Mouse (Mus musculus): Measurements from ENCODE around the gene Dek.
A peak's percentile ranks its signal among the peaks of the same experiment; 100 is the strongest.

Dek gene

GRCm38 (mm10) chr13:47105711-47106579, at the start of gene Dek:
Gene Dek, minus strand, starts transcription at chr13:47106201.
- DNase-seq (ENCODE audit: low spot score in 2 of 2): peak; percentile 69 to 78

DNA sequence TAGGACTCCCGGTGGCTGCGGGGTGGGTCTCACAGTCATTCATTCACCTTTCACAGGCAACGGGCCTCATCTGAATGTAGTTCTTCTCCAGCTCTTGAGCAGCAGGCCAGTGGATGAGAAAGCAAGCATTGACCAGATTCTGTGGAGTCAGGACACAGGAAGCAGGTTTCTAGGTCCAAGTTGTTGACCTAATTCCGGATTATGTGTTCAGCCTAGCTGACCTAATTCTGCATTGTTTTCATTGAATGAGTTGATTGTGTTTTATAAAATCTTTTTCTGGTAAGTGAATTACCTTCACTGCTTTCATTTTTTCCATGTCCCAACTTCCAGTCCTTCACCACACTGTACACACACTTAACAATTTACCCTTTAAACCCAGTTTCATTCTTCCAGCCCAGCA, 48.9 kb upstream of the Dek start:
- DNase-seq (ENCODE audit: low spot score in 2 of 2): no peak

GRCm38 (mm10) chr13:47153206-47153605, 47.2 kb upstream of the Dek start:
- no peak for DNase-seq (ENCODE audit: low spot score in 2 of 2)

GRCm38 (mm10) chr13:47152390-47152789, 46.4 kb upstream of the Dek start:
- DNase-seq (ENCODE audit: low spot score in 2 of 2): no peak

DNA sequence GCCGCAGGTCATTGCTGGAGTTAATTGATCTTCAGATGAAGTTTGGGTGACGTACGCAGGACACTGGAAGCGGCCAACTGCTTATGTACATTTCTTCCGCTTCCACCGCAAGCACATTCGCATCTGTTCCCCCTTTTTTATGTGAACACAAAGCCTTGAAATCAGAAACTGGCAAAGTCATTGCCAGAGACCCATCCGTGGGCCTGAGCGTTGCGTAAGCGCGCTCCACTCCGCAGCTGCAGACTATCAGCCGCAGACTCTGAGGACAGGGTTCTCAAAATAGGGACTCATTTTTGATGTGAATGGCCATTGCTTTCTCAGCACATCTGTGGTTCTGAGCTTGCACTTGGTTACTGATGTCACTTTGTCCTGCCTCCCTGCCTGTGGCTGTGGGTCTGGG, 45.1 kb upstream of the Dek start:
- peak in 1 of 2 experiments; percentile 23 for DNase-seq (ENCODE audit: low spot score in 2 of 2)

DNA sequence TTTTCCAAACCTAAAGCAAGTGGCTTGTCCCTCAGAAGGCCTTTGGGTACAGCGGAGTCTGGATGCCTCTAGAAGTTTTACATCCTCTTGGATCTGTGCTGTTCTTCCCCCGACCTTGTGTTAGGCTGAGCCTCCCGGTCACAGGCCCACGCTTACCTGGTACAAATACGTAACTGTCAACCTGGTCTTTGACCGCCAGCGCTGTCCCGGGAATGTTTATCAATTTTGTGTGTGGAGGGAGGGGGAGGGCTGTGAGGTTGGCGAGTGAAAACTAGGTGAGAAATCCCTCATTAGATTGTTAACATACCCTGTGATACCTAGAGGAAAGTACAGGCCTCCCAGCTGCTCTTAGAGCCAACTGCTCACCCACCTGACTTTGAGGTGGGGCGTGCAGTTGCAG, 44.0 kb upstream of the Dek start:
- no peak for DNase-seq (ENCODE audit: low spot score in 2 of 2)

GRCm38 (mm10) chr13:47148573-47148972, 42.6 kb upstream of the Dek start:
- peak; percentile 74 to 86 for DNase-seq (ENCODE audit: low spot score in 2 of 2)

DNA sequence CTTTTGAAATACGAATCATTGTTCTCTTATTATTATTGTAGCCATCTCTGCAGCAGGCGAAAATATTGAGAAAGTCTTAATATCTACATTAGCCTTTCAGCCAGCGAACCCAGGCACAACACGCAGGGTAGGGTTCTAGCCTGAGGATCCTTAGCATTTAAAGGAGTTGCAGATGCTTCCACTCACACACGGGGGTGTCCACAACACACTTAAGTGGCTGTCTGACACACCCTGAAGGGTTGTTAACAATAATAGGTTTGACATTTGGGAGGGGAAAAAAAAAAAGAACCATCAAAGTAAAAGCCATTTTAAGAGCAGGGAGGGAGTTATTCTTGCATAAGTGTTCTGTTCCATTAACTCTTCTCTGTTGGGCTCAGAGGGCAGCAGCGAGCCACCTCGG, 40.4 kb upstream of the Dek start:
- no peak for DNase-seq (ENCODE audit: low spot score in 2 of 2)

GRCm38 (mm10) chr13:47145939-47146338, 39.9 kb upstream of the Dek start:
- DNase-seq (ENCODE audit: low spot score in 2 of 2): no peak

- no peak for DNase-seq (ENCODE audit: low spot score in 2 of 2)
Measured at GRCm38 (mm10) chr13:47142764-47143163, 36.8 kb upstream of the Dek start.

DNA sequence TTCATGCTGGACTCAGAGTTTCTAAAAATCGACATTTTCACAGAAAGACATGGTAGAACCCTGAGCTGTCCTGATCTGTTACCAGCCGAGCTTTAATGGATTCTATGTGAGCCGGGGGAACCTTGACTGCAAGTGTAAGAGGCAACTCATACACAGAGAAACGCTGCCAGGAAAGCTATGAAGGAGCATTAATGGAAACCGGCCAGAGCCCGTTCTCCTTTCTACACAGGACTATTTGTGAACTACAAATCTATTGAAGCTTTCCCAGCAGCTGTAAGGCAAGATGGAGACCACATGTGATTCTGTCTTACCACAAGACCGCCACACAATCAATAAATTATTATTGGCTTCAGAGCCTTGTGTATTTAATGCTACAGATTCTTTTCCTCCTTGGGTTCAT, 29.7 kb upstream of the Dek start:
- no peak for DNase-seq (ENCODE audit: low spot score in 2 of 2)

GRCm38 (mm10) chr13:47134836-47135235, 28.8 kb upstream of the Dek start:
- peak; percentile 46 to 65 for DNase-seq (ENCODE audit: low spot score in 2 of 2)

DNA sequence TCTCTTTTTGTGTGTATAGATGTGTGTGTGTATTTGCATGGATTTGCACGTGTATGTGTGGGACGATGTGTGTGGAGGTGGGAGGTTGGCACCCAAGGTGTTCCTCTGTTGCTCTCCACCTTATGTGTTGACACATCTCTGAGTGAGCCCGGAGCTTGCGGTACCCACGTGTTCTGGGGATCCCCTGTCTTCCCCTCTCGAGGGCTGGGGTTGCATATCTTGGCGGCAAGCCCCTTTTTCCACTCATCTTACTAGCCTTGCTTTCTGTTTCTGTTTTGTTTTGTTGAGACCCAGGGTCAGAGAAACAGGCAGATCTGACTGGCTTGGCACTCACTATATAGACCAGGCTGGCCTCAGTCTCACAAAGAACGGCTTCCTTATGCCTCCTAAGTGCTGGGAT, 27.1 kb upstream of the Dek start:
- no peak for DNase-seq (ENCODE audit: low spot score in 2 of 2)

GRCm38 (mm10) chr13:47129090-47129489, 23.1 kb upstream of the Dek start:
- no peak for DNase-seq (ENCODE audit: low spot score in 2 of 2)

- no peak for DNase-seq (ENCODE audit: low spot score in 2 of 2)
Measured at GRCm38 (mm10) chr13:47125595-47125994, 19.6 kb upstream of the Dek start.

GRCm38 (mm10) chr13:47124986-47125385, 19.0 kb upstream of the Dek start:
- DNase-seq (ENCODE audit: low spot score in 2 of 2): no peak

DNA sequence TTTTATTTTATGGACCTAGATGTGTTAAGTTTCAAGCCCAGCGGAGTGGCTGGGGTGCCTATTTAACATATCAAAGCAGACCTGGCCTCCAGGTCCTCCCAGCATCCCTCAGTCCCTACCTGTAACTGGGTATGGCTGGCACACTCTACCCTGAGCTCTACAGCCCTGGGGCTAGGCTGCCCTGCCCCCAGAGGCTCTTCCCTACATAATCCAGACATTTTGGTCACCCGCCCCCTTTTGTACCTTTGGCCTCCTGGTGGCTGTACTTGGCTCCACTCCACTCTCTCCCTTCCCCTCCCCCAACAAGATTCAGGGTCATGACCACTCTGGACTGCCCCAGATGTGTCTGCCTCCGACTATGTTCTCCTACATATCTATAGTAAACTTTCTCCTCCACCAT, 18.4 kb upstream of the Dek start:
- DNase-seq (ENCODE audit: low spot score in 2 of 2): no peak

DNA sequence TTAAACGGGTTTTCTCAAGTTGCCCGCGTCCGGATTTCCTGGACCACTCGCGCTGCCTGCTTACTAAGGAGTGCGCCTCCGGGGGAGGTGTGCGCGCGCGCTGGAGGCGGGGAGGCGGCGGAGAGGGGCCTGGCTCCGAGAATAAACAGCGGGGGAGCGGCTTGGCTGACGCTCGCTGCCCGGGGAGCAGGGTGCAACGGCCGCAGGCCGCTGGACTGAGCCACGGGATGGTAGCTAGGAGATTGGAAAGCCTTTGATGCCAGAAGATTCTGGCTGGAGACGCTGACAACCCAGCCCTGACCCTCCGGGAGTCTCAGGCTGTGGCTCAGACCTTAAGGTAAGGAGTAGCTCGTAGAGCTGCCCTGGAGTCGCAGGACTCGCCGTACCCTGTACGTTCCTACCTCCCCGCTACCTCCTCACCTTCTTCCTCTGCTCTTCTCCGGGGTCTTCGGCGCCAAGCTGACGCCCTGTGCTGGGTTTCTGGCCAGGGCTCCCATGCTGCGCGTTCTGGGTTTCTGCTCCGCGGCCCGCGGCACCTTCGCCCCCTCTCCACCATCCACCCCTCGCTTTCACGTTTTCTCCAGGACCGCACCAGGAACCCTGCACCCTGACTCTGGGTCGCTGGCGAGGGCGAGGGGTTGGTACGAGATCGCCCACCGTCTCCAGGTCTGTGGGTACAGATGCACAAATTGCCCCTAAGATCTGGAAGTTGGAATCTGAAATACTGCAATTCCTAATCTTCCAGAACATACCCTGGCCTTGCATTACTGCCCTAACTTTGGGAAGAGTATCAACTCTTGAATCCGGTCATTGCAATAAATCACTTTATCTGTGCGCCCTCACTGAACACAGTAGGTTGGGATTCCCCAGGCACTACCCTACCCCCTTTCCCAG, 16.8 kb upstream of the Dek start, which contains the start of gene Rnf144b:
Gene Rnf144b (plus strand): TSS at position 120 of the 894 bp plus-strand sequence.
- DNase-seq (ENCODE audit: low spot score in 2 of 2): peak; percentile 47 to 51

DNA sequence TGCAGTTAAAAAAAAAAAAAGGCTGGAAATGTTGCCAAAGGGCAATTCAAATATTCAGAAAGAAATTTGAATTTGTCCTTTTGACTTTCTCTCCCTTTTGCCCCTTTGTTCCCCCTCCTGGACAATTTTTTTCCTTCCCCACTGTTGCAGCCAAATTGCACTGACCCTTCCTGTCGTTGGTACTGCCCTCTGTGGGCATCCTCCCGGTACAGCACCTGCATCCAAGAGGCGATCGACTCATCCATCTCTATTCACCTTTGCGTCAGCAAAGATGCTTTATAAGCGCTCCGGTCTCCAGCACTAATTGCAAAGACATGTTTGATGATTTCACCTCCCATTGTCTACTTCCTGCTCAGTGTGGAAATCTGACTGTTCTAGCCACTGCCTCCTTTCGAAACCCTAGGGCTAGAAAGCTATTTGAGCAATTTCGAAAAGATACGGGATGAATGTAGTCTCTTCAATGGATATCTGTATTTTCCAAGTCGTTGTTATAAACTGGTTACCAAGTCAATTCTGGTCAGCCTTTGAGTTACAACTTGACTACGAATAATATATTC, 15.4 kb upstream of the Dek start:
- DNase-seq (ENCODE audit: low spot score in 2 of 2): no peak

- DNase-seq (ENCODE audit: low spot score in 2 of 2): no peak
Measured at GRCm38 (mm10) chr13:47116000-47116399, 10.0 kb upstream of the Dek start.

DNA sequence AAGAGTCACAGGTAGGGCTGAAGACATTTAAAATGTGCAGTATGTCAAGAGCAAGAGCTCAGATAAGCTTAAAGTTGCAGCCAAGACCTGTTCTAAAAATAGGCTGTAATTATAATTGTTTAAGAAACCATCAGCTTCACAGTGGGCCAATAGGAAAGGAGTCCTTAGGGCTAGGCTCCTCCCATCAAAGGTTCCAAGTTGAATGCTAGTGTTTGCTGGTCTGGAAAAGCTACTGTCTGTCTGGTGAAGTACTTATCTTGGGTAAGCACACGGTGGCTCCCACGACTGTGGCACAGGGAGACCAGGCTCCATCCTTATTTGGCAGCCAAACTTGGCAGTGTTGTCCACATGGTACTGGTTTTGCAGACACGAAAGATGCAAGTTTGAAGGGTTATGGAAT, 6.9 kb upstream of the Dek start:
- no peak for DNase-seq (ENCODE audit: low spot score in 2 of 2)

DNA sequence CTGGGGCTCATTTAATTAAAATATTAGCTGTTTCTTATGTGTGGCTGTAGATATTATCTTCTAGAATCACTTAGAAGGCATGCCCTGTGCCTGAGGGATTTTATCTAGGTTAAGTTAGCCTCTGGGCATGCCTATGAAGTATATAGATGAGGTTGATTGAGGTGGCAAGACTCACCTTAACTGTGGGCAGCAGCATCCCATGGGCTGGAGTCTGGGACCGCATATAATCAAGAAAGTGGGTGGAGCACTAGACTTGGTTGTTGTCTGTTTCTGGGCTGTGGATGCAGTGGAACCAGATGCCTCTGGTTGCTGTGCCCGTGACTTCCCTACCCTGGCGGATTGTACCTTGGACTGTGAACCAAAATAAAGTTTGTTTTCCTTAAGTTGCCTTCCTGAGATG, 6.1 kb upstream of the Dek start:
- DNase-seq (ENCODE audit: low spot score in 2 of 2): no peak
